Mouse (Mus musculus) liver, embryonic 14.5 days (tissue): ENCODE measurements at regions not wholly inside any gene's neighbourhood (a gene's known extent, or its start where the extent isn't known, plus 50 kb on each side); places are given as distances from the start of the nearest gene placed in this dataset.

Experiments
- ATAC-seq: fragments of 200-750 bp; cut with Nextera tagmentation; 2 replicates; pipeline ENCODE4 v1.8.0; 2017; ENCODE audit warnings: moderate number of reproducible peaks, mild to moderate bottlenecking, moderate library complexity; ENCODE audit not compliant: insufficient read depth
- DNase-seq, 3 experiments: peaks; one replicate each; pipeline ENCODE4 v3.0.0-alpha.2; 2012 to 2013; ENCODE audit warnings: low read depth in 3 of 3, low spot score in 3 of 3
- H3K27ac ChIP-seq: fragments of 300-500 bp; sonication (generic); 2 replicates; pipeline ENCODE4 v1.5.1; 2014; ENCODE audit warnings: moderate library complexity, mild to moderate bottlenecking, control low read depth, inconsistent platforms
- H3K27me3 ChIP-seq: fragments of 300-500 bp; sonication (generic); 2 replicates; pipeline ENCODE4 v1.6.1; 2014; ENCODE audit warnings: mild to moderate bottlenecking, low read length, moderate library complexity; ENCODE audit not compliant: control insufficient read depth, insufficient read depth
- H3K36me3 ChIP-seq: fragments of 300-500 bp; sonication (generic); replicated peaks from 2 replicates; pipeline ENCODE4 v1.6.1; 2014; ENCODE audit warnings: low read depth; ENCODE audit not compliant: control insufficient read depth, insufficient read depth
- H3K4me1 ChIP-seq, 2 experiments: fragments of 200-500 bp in 1 of 2; fragments of 300-500 bp in 1 of 2; sonication (generic) in 1 of 2; replicated peaks; 2 replicates each; pipeline ENCODE4 v1.6.1; 2012 to 2014; ENCODE audit warnings: antibody characterized with exemption in 1 of 2, inconsistent platforms in 1 of 2, low read length in 1 of 2; ENCODE audit not compliant: control insufficient read depth in 2 of 2, insufficient read depth in 2 of 2
- H3K4me2 ChIP-seq: fragments of 300-500 bp; sonication (generic); 2 replicates; pipeline ENCODE4 v1.6.1; 2014; ENCODE audit warnings: low read depth, mild to moderate bottlenecking, control low read depth, moderate library complexity
- H3K4me3 ChIP-seq, 2 experiments: fragments of 200-500 bp in 1 of 2; fragments of 300-500 bp in 1 of 2; sonication (generic) in 1 of 2; 2 replicates each; pipeline ENCODE4 v1.5.1; 2012 to 2014; ENCODE audit warnings: low read depth in 2 of 2, low read length in 2 of 2, mild to moderate bottlenecking in 2 of 2, control low read depth in 1 of 2, inconsistent platforms in 1 of 2, moderate library complexity in 1 of 2; ENCODE audit not compliant: insufficient read depth in 1 of 2
- H3K9ac ChIP-seq: fragments of 300-500 bp; sonication (generic); replicated peaks from 2 replicates; pipeline ENCODE4 v1.6.1; 2014; ENCODE audit warnings: mild to moderate bottlenecking, control low read depth, moderate library complexity
- H3K9me3 ChIP-seq: fragments of 300-500 bp; sonication (generic); 2 replicates; pipeline ENCODE4 v1.6.1; 2016; ENCODE audit warnings: low read length, mixed read lengths; ENCODE audit not compliant: control insufficient read depth
- CTCF ChIP-seq: IDR thresholded peaks from 2 replicates; pipeline ENCODE4 v1.5.1; 2016; ENCODE audit warnings: antibody characterized with exemption, low read depth, control low read depth
- EP300 ChIP-seq: IDR thresholded peaks from 2 replicates; pipeline ENCODE4 v1.6.1; 2016; ENCODE audit warnings: antibody characterized with exemption, low read depth
- WGBS: fragments of 180-500 bp; shearing (Covaris S2); extraction: QIAGEN DNeasy Blood & Tissue Kit; methylation state at CpG from one replicate; pipeline ENCODE4 v1.1.7; 2014; ENCODE audit not compliant: insufficient replicate concordance; 5-methylcytosine and 5-hydroxymethylcytosine counted together

GRCm38 (mm10) chr9:25374161-25374560, 107.2 kb upstream of the Eepd1 start:
- TF ChIP-seq EP300 (no peak), CTCF (no peak)
- H3K36me3 ChIP-seq = no peaks in the 10 kb centered on the region
- no peaks in the 10 kb centered on the region for H3K27me3 ChIP-seq
- no peaks in the 10 kb centered on the region for H3K9me3 ChIP-seq
- ATAC-seq (no peak), DNase-seq (no peak)
- no peak overlapping the region for H3K9ac ChIP-seq
- H3K4me3 ChIP-seq = no peak overlapping the region
- no peaks in the 10 kb centered on the region for H3K4me1 ChIP-seq
- WGBS = 57% methylated on average over 3 of the region's 3 CpGs
- no peak overlapping the region for H3K4me2 ChIP-seq
- H3K27ac ChIP-seq = no peak overlapping the region

- Histone ChIP-seq H3K27ac (no peak overlapping the region), H3K4me2 (no peak overlapping the region), H3K27me3 (no peaks in the 10 kb centered on the region), H3K36me3 (no peaks in the 10 kb centered on the region), H3K9me3 (no peaks in the 10 kb centered on the region), H3K4me3 (no peak overlapping the region), H3K9ac (no peak overlapping the region), H3K4me1 (no peaks in the 10 kb centered on the region)
- ATAC-seq (no peak), DNase-seq (no peak)
- WGBS = 24% methylated on average over 1 of the region's 1 CpGs
- TF ChIP-seq EP300 = no peak
- TF ChIP-seq CTCF = no peak
Observed at GRCm38 (mm10) chr9:25376209-25376608, 105.1 kb upstream of the Eepd1 start.

GRCm38 (mm10) chr9:25377771-25378747, 103.3 kb upstream of the Eepd1 start:
- no peak for ATAC-seq
- Histone ChIP-seq H3K4me2 (no peak overlapping the region), H3K4me1 (no peaks in the 10 kb centered on the region), H3K27ac (no peak overlapping the region), H3K27me3 (no peaks in the 10 kb centered on the region), H3K4me3 (no peak overlapping the region), H3K9ac (no peak overlapping the region), H3K36me3 (no peaks in the 10 kb centered on the region), H3K9me3 (no peaks in the 10 kb centered on the region)
- WGBS = 39% methylated on average over 12 of the region's 12 CpGs
- no peak for TF ChIP-seq EP300
- TF ChIP-seq CTCF = no peak
- no peak for DNase-seq

- H3K4me3 ChIP-seq = no peak overlapping the region
- no peak overlapping the region for H3K4me2 ChIP-seq
- H3K4me1 ChIP-seq = no peaks in the 10 kb centered on the region
- DNase-seq (no peak), ATAC-seq (no peak)
- H3K9me3 ChIP-seq = no peaks in the 10 kb centered on the region
- H3K9ac ChIP-seq = no peak overlapping the region
- H3K36me3 ChIP-seq = no peaks in the 10 kb centered on the region
- TF ChIP-seq CTCF (no peak), EP300 (no peak)
- H3K27ac ChIP-seq = no peak overlapping the region
- no peaks in the 10 kb centered on the region for H3K27me3 ChIP-seq
Observed at GRCm38 (mm10) chr9:25385333-25385732, 96.0 kb upstream of the Eepd1 start.

DNA sequence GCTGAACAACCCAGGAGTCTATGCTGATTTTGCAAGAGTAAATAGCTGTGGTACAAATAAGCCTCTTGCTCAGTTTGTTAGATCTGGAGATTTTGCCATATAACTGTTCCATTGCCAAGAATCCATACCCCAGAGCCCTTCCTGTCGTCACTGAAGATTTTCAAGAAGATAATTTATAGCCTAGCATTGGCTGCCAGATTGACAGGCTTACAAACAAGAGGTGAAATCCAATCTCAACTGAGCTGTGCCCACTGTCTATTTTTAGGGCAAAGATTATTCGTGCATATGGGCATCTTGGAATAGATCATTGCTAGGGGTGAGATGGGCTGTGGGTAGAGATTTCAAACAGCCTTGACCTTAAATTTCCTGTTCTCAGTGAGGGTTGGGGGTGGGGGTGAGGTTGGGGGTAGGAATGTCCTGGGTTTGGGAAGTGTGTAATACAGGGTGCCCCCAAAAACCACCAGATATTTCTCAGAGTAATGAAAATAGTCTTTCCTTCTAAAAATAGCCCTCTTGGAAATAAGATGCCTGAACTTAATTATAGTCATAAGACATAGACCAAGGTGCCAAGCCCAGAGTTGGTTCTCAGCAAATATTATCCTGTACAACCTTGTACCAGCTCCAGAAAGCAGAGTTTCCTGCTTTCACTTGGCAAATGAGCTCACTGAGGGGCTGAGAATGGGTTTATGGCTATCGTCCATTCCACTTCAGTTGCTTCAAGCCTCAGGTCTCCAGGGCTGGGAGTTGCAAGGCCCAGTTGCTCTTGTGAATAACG, 93.3 kb upstream of the Eepd1 start:
- WGBS = 48% methylated on average over 4 of the region's 4 CpGs
- no peak for DNase-seq

More for the DNA sequence above, 93.3 kb upstream of the Eepd1 start:
- Histone ChIP-seq H3K9me3 (no peaks in the 10 kb centered on the region), H3K4me1 (no peaks in the 10 kb centered on the region), H3K4me3 (no peak overlapping the region), H3K27me3 (no peaks in the 10 kb centered on the region), H3K9ac (no peak overlapping the region), H3K4me2 (no peak overlapping the region), H3K36me3 (no peaks in the 10 kb centered on the region), H3K27ac (no peak overlapping the region)
- no peak for ATAC-seq
- no peak for TF ChIP-seq CTCF
- no peak for TF ChIP-seq EP300
